Mouse (Mus musculus) retina, postnatal 1 day (tissue): Measurements from ENCODE around the gene Med28.
A peak's percentile ranks its signal among the peaks of the same experiment; 100 is the strongest.

ENCODE experiments used
- DNase-seq: peaks from one replicate; pipeline ENCODE4 v3.0.0-alpha.2; 2012

Gene Med28

GRCm38 (mm10) chr5:45519960-45520808 is at the start of gene Med28:
TSS of gene Med28 (plus strand) at chr5:45520229.
- DNase-seq, result peak; percentile 94

GRCm38 (mm10) chr5:45472880-45473450 is 47.1 kb upstream of the Med28 start:
- no peak for DNase-seq

- no peak for DNase-seq
These were observed 46.5 kb upstream of the Med28 start for GRCm38 (mm10) chr5:45473521-45473920.

- peak; percentile 86 for DNase-seq
These were observed 45.8 kb upstream of the Med28 start for GRCm38 (mm10) chr5:45474215-45474614.

GRCm38 (mm10) chr5:45474758-45475157 is 45.3 kb upstream of the Med28 start:
- no peak for DNase-seq

- DNase-seq, result no peak
These were observed 44.3 kb upstream of the Med28 start for GRCm38 (mm10) chr5:45475771-45476170.

GRCm38 (mm10) chr5:45476288-45476687 is 43.7 kb upstream of the Med28 start:
- peak; percentile 70 for DNase-seq

- no peak for DNase-seq
These were observed 42.4 kb upstream of the Med28 start for GRCm38 (mm10) chr5:45477601-45478000.

GRCm38 (mm10) chr5:45480066-45480465 is 40.0 kb upstream of the Med28 start:
- no peak for DNase-seq

GRCm38 (mm10) chr5:45481125-45481524 is 38.9 kb upstream of the Med28 start:
- DNase-seq, result no peak

- no peak for DNase-seq
These were observed 37.4 kb upstream of the Med28 start for GRCm38 (mm10) chr5:45482607-45483006.

- no peak for DNase-seq
These were observed 36.4 kb upstream of the Med28 start for GRCm38 (mm10) chr5:45483654-45484053.

GRCm38 (mm10) chr5:45491776-45492175 is 28.3 kb upstream of the Med28 start:
- no peak for DNase-seq

- peak; percentile 97 for DNase-seq
These were observed 26.6 kb upstream of the Med28 start, which contains the start of gene Lap3 for GRCm38 (mm10) chr5:45493191-45494092. TSS of gene Lap3 (plus strand) at chr5:45493374.

GRCm38 (mm10) chr5:45494093-45494755 is 25.8 kb upstream of the Med28 start:
- DNase-seq, result no peak

- DNase-seq, result no peak
These were observed 24.5 kb upstream of the Med28 start for GRCm38 (mm10) chr5:45495429-45495975.

- DNase-seq, result no peak
These were observed 24.0 kb upstream of the Med28 start for GRCm38 (mm10) chr5:45496042-45496441.

GRCm38 (mm10) chr5:45496479-45496878 is 23.6 kb upstream of the Med28 start:
- DNase-seq, result no peak

GRCm38 (mm10) chr5:45496930-45497550 is 23.0 kb upstream of the Med28 start:
- DNase-seq, result no peak

GRCm38 (mm10) chr5:45497564-45497963 is 22.5 kb upstream of the Med28 start:
- no peak for DNase-seq

GRCm38 (mm10) chr5:45510071-45510470 is 10.0 kb upstream of the Med28 start:
- DNase-seq, result no peak

- DNase-seq, result no peak
These were observed 7.1 kb upstream of the Med28 start for GRCm38 (mm10) chr5:45512908-45513307.
